Mouse (Mus musculus) midbrain, postnatal 0 days (tissue): ENCODE data around the gene Nrap. TPM values are rescaled to one million over a fixed set of nuclear protein-coding genes. Genes with fewer than 3 reads are reported as not detected.
A peak's percentile ranks its signal among the peaks of the same experiment; 100 is the strongest.

ENCODE experiments used
- ATAC-seq: fragments of 200-750 bp; cut with Nextera tagmentation; 2 replicates; pipeline ENCODE4 v1.8.0; 2017; ENCODE audit warnings: moderate number of reproducible peaks, mild to moderate bottlenecking, moderate TSS enrichment, moderate library complexity; ENCODE audit not compliant: low FRiP score
- DNase-seq: peaks from one replicate; pipeline ENCODE4 v3.0.0-alpha.2; 2015; ENCODE audit warnings: low spot score
- H3K27ac ChIP-seq: fragments of 300-500 bp; sonication (generic); 2 replicates; pipeline ENCODE4 v1.5.1; 2014; ENCODE audit warnings: low read depth, mild to moderate bottlenecking, low read length, mixed read lengths
- H3K27me3 ChIP-seq: fragments of 300-500 bp; sonication (generic); 2 replicates; pipeline ENCODE4 v1.6.1; 2014; ENCODE audit warnings: low read length, control low read depth, mixed read lengths; ENCODE audit not compliant: insufficient read depth
- H3K36me3 ChIP-seq: fragments of 300-500 bp; sonication (generic); 2 replicates; pipeline ENCODE4 v1.6.1; 2014; ENCODE audit warnings: low read length, control low read depth, mixed read lengths; ENCODE audit not compliant: insufficient read depth
- H3K4me1 ChIP-seq: fragments of 300-500 bp; sonication (generic); 2 replicates; pipeline ENCODE4 v1.6.1; 2014; ENCODE audit warnings: mild to moderate bottlenecking, control low read depth, antibody characterized with exemption, low read length, mixed read lengths; ENCODE audit not compliant: insufficient read depth
- H3K4me2 ChIP-seq: fragments of 300-500 bp; sonication (generic); 2 replicates; pipeline ENCODE4 v1.6.1; 2014; ENCODE audit warnings: low read depth, mild to moderate bottlenecking, low read length, mixed read lengths; ENCODE audit not compliant: poor library complexity, severe bottlenecking
- H3K4me3 ChIP-seq: fragments of 300-500 bp; sonication (generic); 2 replicates; pipeline ENCODE4 v1.5.1; 2014; ENCODE audit warnings: low read depth, mild to moderate bottlenecking, low read length, moderate library complexity
- H3K9ac ChIP-seq: fragments of 300-500 bp; sonication (generic); replicated peaks from 2 replicates; pipeline ENCODE4 v1.6.1; 2014; ENCODE audit warnings: mild to moderate bottlenecking, low read length, moderate library complexity, mixed read lengths; ENCODE audit not compliant: poor library complexity, severe bottlenecking
- H3K9me3 ChIP-seq: fragments of 300-500 bp; sonication (generic); 2 replicates; pipeline ENCODE4 v1.6.1; 2016; ENCODE audit warnings: low read length, control low read depth
- CTCF ChIP-seq: IDR thresholded peaks from 2 replicates; pipeline ENCODE4 v1.5.1; 2016; ENCODE audit warnings: antibody characterized with exemption, mild to moderate bottlenecking
- WGBS: fragments of 180-500 bp; shearing (Covaris S2); extraction: QIAGEN DNeasy Blood & Tissue Kit; methylation state at CpG from one replicate; pipeline ENCODE4 v1.1.7; 2014; 5-methylcytosine and 5-hydroxymethylcytosine counted together
- polyA plus RNA-seq: library from polyadenylated mRNA; unstranded; fragments of >200 nt; fragmentation: Nextera tagmentation; extraction: Ambion mirVana; gene quantifications from 2 replicates; pipeline ENCODE4 v1.2.1, GENCODE M21; 2015
- total RNA-seq: library from RNA; depleted of rRNA; stranded (reverse); fragments of >200 nt; gene quantifications from 2 replicates; pipeline ENCODE4 v1.2.3, GENCODE M21; 2014

The Nrap gene
- total and polyA plus RNA-seq, 2 experiments from 2014 or later = 0.69 to 0.99 TPM

DNA sequence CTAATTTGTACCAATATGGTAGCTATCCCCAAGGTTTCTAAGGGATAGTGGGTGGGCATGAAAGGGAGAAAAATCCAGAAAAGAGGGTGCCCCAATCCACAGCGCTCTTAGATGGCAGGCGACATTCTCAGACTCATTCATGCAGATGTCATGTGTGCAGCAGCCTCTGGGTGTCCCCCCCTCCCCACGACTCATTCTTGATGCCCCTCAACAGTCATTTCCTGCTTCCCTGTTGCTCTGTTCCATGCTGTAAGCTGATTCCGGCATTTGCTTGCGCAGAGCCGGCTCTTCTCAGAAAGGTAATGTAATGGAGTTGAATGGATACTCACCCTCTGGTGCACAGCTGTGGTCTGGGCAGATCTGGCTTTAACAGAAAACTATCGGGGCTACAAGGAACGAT, 40.5 kb upstream of the Nrap start:
- Histone ChIP-seq H3K4me3 (no peak overlapping the region), H3K4me1 (peaks cover 4% of the 10 kb centered on the region), H3K9ac (no peak overlapping the region), H3K36me3 (peaks cover 10% of the 10 kb centered on the region; the same call in 1 of the 2 replicates), H3K9me3 (no peaks in the 10 kb centered on the region), H3K27ac (no peak overlapping the region), H3K4me2 (no peak overlapping the region), H3K27me3 (no peaks in the 10 kb centered on the region)
- peak; percentile 47 for TF ChIP-seq CTCF
- DNase-seq (no peak), ATAC-seq (no peak)
- WGBS = 72% methylated on average over 8 of the region's 8 CpGs

DNA sequence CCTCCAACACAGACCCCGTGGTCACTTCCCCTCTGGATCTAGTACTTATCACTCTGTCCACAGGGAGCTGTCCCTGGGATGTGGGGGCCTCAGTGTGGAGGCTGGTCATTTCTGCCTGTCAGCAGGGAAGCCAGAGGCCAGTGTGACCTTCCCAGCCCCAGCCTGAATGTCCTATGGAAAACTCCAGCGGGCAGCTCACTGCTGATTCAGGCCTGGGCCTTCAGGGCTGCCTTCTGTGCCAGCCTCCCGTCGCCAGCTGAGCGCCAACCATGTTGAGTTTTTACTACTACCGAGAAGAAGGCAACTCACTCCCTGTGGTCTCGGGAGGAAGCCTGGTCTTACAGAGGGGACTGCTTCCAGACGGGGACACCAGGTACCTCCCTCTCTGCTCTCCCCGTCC, 35.7 kb upstream of the Nrap start:
- DNase-seq = no peak
- no peaks in the 10 kb centered on the region for H3K36me3 ChIP-seq
- peak overlapping the region; percentile 57; the same call in 1 of the 2 replicates for H3K27ac ChIP-seq
- H3K27me3 ChIP-seq = no peaks in the 10 kb centered on the region
- no peak for ATAC-seq
- TF ChIP-seq CTCF = no peak
- H3K4me2 ChIP-seq = no peak overlapping the region
- H3K9ac ChIP-seq = no peak overlapping the region
- 71% methylated on average over 9 of the region's 9 CpGs for WGBS
- peaks cover 4% of the 10 kb centered on the region for H3K4me1 ChIP-seq
- no peak overlapping the region for H3K4me3 ChIP-seq
- H3K9me3 ChIP-seq = no peaks in the 10 kb centered on the region

GRCm38 (mm10) chr19:56424606-56425395, 35.0 kb upstream of the Nrap start:
- no peak for TF ChIP-seq CTCF
- Histone ChIP-seq H3K27ac (no peak overlapping the region), H3K4me3 (no peak overlapping the region), H3K4me2 (no peak overlapping the region), H3K4me1 (peaks cover 4% of the 10 kb centered on the region), H3K36me3 (no peaks in the 10 kb centered on the region), H3K27me3 (no peaks in the 10 kb centered on the region), H3K9ac (no peak overlapping the region), H3K9me3 (no peaks in the 10 kb centered on the region)
- WGBS = 78% methylated on average over 17 of the region's 17 CpGs
- DNase-seq = no peak
- no peak for ATAC-seq

GRCm38 (mm10) chr19:56423370-56423769, 33.5 kb upstream of the Nrap start:
- Histone ChIP-seq H3K4me3 (no peak overlapping the region), H3K9ac (no peak overlapping the region), H3K36me3 (no peaks in the 10 kb centered on the region), H3K9me3 (no peaks in the 10 kb centered on the region), H3K27me3 (no peaks in the 10 kb centered on the region), H3K4me2 (no peak overlapping the region), H3K4me1 (peaks cover 4% of the 10 kb centered on the region), H3K27ac (no peak overlapping the region)
- no peak for ATAC-seq
- TF ChIP-seq CTCF = no peak
- WGBS = 62% methylated on average over 12 of the region's 12 CpGs
- DNase-seq = no peak

DNA sequence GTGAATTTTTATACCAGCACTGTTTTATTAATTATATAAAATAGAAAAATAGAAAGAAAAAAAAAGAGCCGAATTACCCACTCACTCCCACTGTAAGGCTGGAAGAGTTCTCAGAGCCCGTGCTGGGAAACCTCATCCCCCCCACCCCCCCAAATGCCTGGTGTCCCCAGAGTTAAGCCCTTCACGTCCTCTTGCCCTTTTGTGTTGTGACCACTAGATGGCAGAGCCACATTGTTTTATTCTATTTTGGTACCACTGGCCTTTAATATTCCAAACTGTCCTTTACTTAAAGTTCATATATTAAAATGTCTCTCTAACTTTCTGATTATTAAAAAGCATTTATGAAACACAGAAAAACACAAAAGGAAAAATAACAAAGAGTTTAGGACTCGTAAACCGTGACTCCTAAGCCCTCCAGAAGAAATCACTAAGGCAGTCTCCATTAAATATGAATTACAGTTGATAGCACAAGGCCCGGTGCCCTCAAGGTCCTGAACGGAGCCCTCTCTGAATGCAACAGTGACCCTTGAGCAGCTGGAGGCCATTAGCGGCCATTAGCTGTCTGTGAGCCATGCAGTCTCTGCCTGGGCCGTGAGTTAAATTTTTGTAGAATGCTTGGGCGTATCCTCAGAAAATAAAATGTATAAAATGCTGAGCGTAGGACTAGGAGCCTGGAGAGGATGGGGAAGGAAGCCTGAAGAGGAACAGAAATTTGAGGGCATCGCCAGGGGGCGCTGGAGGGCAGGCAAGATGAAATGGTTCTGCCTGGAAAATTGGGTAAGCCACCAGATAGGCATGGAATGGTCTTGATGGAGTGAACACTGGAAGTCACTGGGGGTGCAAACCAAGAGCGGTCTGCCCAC, 32.9 kb upstream of the Nrap start:
- Histone ChIP-seq H3K4me1 (peaks cover 4% of the 10 kb centered on the region), H3K4me2 (no peak overlapping the region), H3K4me3 (no peak overlapping the region), H3K9ac (no peak overlapping the region), H3K36me3 (no peaks in the 10 kb centered on the region), H3K27me3 (no peaks in the 10 kb centered on the region), H3K27ac (no peak overlapping the region), H3K9me3 (no peaks in the 10 kb centered on the region)
- peak; percentile 83 for TF ChIP-seq CTCF
- WGBS = 40% methylated on average over 14 of the region's 14 CpGs
- peak; percentile 80 for DNase-seq
- no peak for ATAC-seq

DNA sequence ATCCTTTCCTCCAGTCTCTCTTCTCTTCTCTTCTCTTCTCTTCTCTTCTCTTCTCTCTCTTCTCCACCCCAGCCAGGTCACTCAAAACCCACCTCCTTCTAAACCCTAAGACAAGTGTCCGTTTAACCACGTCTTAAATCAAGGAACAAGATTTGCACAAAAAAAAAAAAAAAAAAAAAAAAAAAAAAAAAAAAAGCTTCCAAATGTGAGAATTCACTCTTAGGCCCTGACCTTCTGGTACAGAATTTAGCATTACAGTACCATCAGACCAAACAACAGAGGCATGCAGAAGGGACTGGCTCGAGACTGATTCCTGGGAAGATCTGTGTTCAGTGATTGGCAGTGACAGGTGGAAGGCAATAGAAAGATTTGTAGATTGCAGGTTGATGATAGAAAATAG, 30.5 kb upstream of the Nrap start:
- Histone ChIP-seq H3K4me2 (no peak overlapping the region), H3K9ac (no peak overlapping the region), H3K36me3 (no peaks in the 10 kb centered on the region), H3K27ac (no peak overlapping the region), H3K9me3 (no peaks in the 10 kb centered on the region), H3K27me3 (no peaks in the 10 kb centered on the region), H3K4me3 (no peak overlapping the region), H3K4me1 (no peaks in the 10 kb centered on the region)
- ATAC-seq (no peak), DNase-seq (no peak)
- 89% methylated on average over 3 of the region's 3 CpGs for WGBS
- TF ChIP-seq CTCF = no peak
